Mouse (Mus musculus) kidney, embryonic 14.5 days (tissue): ENCODE data around the gene Adamts13. TPM values are rescaled to one million over a fixed set of nuclear protein-coding genes. Genes with fewer than 3 reads are reported as not detected.

Experiments used
- ATAC-seq: fragments of 200-750 bp; cut with Nextera tagmentation; 2 replicates; pipeline ENCODE4 v1.8.0; 2017; ENCODE audit warnings: moderate number of reproducible peaks, mild to moderate bottlenecking, moderate TSS enrichment, moderate library complexity; ENCODE audit not compliant: low FRiP score, low TSS enrichment
- H3K27ac ChIP-seq: fragments of 300-500 bp; sonication (generic); 2 replicates; pipeline ENCODE4 v1.5.1; 2014; ENCODE audit warnings: low read depth, mild to moderate bottlenecking, low read length, moderate library complexity, mixed read lengths
- H3K27me3 ChIP-seq: fragments of 300-500 bp; sonication (generic); 2 replicates; pipeline ENCODE4 v1.6.1; 2014; ENCODE audit warnings: mild to moderate bottlenecking, low read length; ENCODE audit not compliant: control insufficient read depth, insufficient read depth
- H3K36me3 ChIP-seq: fragments of 300-500 bp; sonication (generic); 2 replicates; pipeline ENCODE4 v1.6.1; 2014; ENCODE audit warnings: low read length, mixed read lengths; ENCODE audit not compliant: control insufficient read depth, insufficient read depth
- H3K4me1 ChIP-seq: fragments of 300-500 bp; sonication (generic); 2 replicates; pipeline ENCODE4 v1.6.1; 2014; ENCODE audit warnings: low read length, mixed read lengths; ENCODE audit not compliant: control insufficient read depth, insufficient read depth
- H3K4me2 ChIP-seq: fragments of 300-500 bp; sonication (generic); replicated peaks from 2 replicates; pipeline ENCODE4 v1.6.1; 2014; ENCODE audit warnings: low read depth, mild to moderate bottlenecking, low read length
- H3K4me3 ChIP-seq: fragments of 300-500 bp; sonication (generic); 2 replicates; pipeline ENCODE4 v1.5.1; 2014; ENCODE audit warnings: mild to moderate bottlenecking, low read length
- H3K9ac ChIP-seq: fragments of 300-500 bp; sonication (generic); 2 replicates; pipeline ENCODE4 v1.6.1; 2014; ENCODE audit warnings: low read depth, mild to moderate bottlenecking, low read length, moderate library complexity
- H3K9me3 ChIP-seq: fragments of 300-500 bp; sonication (generic); 2 replicates; pipeline ENCODE4 v1.6.1; 2016; ENCODE audit warnings: low read length; ENCODE audit not compliant: control insufficient read depth
- WGBS: fragments of 180-500 bp; shearing (Covaris S2); extraction: QIAGEN DNeasy Blood & Tissue Kit; methylation state at CpG from one replicate; pipeline ENCODE4 v1.1.7; 2014; 5-methylcytosine and 5-hydroxymethylcytosine counted together
- polyA plus RNA-seq: library from polyadenylated mRNA; unstranded; fragments of >200 nt; fragmentation: Nextera tagmentation; extraction: Ambion mirVana; gene quantifications from 2 replicates; pipeline ENCODE4 v1.2.1, GENCODE M21; 2014

Adamts13 gene
- 0.05 and 0.06 TPM in 2 replicates for polyA plus RNA-seq

GRCm38 (mm10) chr2:26973116-26973515 is at the start of gene Adamts13:
Adamts13 (plus strand) TSS chr2:26973416.
- Histone ChIP-seq H3K9me3 (no peaks in the 10 kb centered on the region), H3K9ac (no peak within 1 kb of the TSS), H3K36me3 (no peaks in the 10 kb centered on the region), H3K27me3 (no peaks in the 10 kb centered on the region), H3K4me1 (no peaks in the 10 kb centered on the region), H3K4me2 (no peak within 1 kb of the TSS), H3K4me3 (no peak within 1 kb of the TSS), H3K27ac (no peak within 1 kb of the TSS)
- no peak for ATAC-seq
- 82% methylated on average over 3 of the region's 3 CpGs for WGBS

GRCm38 (mm10) chr2:26927745-26928476 is 45.3 kb upstream of the Adamts13 start:
- WGBS: 88% methylated on average over 6 of the region's 6 CpGs

GRCm38 (mm10) chr2:26930390-26930789 is 42.8 kb upstream of the Adamts13 start:
- Histone ChIP-seq H3K4me2 (no peak overlapping the region), H3K27me3 (no peaks in the 10 kb centered on the region), H3K36me3 (peaks cover 53% of the 10 kb centered on the region), H3K9ac (no peak overlapping the region), H3K4me1 (peaks cover 17% of the 10 kb centered on the region; the same call in 1 of the 2 replicates), H3K27ac (no peak overlapping the region), H3K9me3 (no peaks in the 10 kb centered on the region), H3K4me3 (no peak overlapping the region)
- 52% methylated on average over 1 of the region's 1 CpGs for WGBS
- no peak for ATAC-seq

More at GRCm38 (mm10) chr2:26927745-26928476, 45.3 kb upstream of the Adamts13 start:
- H3K9me3 ChIP-seq: no peaks in the 10 kb centered on the region
- 0 out of 2 replicates have a peak overlapping the region, but pooled peaks have one; percentile 7 for H3K9ac ChIP-seq
- no peak overlapping the region for H3K4me2 ChIP-seq
- H3K27ac ChIP-seq: no peak overlapping the region
- H3K4me3 ChIP-seq: no peak overlapping the region
- peaks cover 17% of the 10 kb centered on the region; the same call in 1 of the 2 replicates for H3K4me1 ChIP-seq
- H3K36me3 ChIP-seq: peaks cover 78% of the 10 kb centered on the region
- H3K27me3 ChIP-seq: no peaks in the 10 kb centered on the region
- no peak for ATAC-seq

- ATAC-seq: no peak; the same call in none of the 2 replicates
These were observed 40.5 kb upstream of the Adamts13 start for GRCm38 (mm10) chr2:26932473-26933303.

GRCm38 (mm10) chr2:26933304-26934055 is 39.7 kb upstream of the Adamts13 start, which contains the start of the genes Surf4 and Stkld1:
Surf4 (minus strand) TSS chr2:26933928.
Stkld1 (plus strand) TSS chr2:26934047.
- under 1% methylated on average over 60 of the region's 70 CpGs for WGBS
- Histone ChIP-seq H3K4me2 (peak within 1 kb of the TSS; percentile 70), H3K36me3 (peaks cover 23% of the 10 kb centered on the region), H3K9ac (peak within 1 kb of the TSS; percentile 99), H3K4me1 (peaks cover 17% of the 10 kb centered on the region; the same call in 1 of the 2 replicates), H3K4me3 (peak within 1 kb of the TSS; percentile 99), H3K27me3 (no peaks in the 10 kb centered on the region), H3K27ac (peak within 1 kb of the TSS; percentile 93), H3K9me3 (no peaks in the 10 kb centered on the region)
- peak; percentile 96 for ATAC-seq

More at GRCm38 (mm10) chr2:26932473-26933303, 40.5 kb upstream of the Adamts13 start:
- under 1% methylated on average over 40 of the region's 49 CpGs for WGBS
- Histone ChIP-seq H3K27ac (peak overlapping the region; percentile 93), H3K27me3 (no peaks in the 10 kb centered on the region), H3K36me3 (peaks cover 31% of the 10 kb centered on the region), H3K4me2 (peak overlapping the region; percentile 63), H3K9ac (peak overlapping the region; percentile 99), H3K4me1 (peaks cover 17% of the 10 kb centered on the region; the same call in 1 of the 2 replicates), H3K9me3 (no peaks in the 10 kb centered on the region), H3K4me3 (peak overlapping the region; percentile 99)

DNA sequence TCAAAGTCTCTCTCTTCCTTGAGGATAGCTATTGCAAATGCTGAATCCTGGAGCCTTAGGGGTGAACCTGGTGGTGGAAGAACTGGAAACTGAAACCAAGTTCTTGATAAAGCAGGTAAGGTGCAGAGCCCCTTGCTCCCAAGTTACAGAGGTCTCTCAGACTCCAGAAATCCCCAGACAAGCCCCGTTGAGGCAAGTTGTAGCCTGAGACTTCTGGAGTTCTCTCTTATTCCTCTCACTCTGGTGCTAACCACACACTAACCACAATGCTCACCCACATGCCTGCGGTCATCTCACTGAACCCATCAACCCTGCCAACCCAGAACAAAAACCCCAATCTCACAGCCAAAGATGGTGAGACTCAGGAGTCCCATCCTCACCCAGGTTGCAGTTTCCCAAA is 37.9 kb upstream of the Adamts13 start:
- Histone ChIP-seq H3K27me3 (no peaks in the 10 kb centered on the region), H3K4me3 (no peak overlapping the region), H3K4me2 (no peak overlapping the region), H3K9me3 (no peaks in the 10 kb centered on the region), H3K9ac (no peak overlapping the region), H3K27ac (no peak overlapping the region), H3K4me1 (peaks cover 16% of the 10 kb centered on the region; the same call in 1 of the 2 replicates), H3K36me3 (peaks cover 12% of the 10 kb centered on the region)
- ATAC-seq: no peak
- WGBS: 95% methylated on average over 2 of the region's 2 CpGs

- Histone ChIP-seq H3K4me1 (peaks cover 6% of the 10 kb centered on the region; the same call in 1 of the 2 replicates), H3K27me3 (no peaks in the 10 kb centered on the region), H3K9ac (no peak overlapping the region), H3K9me3 (no peaks in the 10 kb centered on the region), H3K36me3 (0 out of 2 replicates have a peak, but pooled peaks cover 1% of the 10 kb centered on the region), H3K27ac (no peak overlapping the region), H3K4me3 (no peak overlapping the region), H3K4me2 (no peak overlapping the region)
- ATAC-seq: no peak
- 71% methylated on average over 1 of the region's 1 CpGs for whole genome bisulfite sequencing
These were observed 36.8 kb upstream of the Adamts13 start for GRCm38 (mm10) chr2:26936425-26936824.

DNA sequence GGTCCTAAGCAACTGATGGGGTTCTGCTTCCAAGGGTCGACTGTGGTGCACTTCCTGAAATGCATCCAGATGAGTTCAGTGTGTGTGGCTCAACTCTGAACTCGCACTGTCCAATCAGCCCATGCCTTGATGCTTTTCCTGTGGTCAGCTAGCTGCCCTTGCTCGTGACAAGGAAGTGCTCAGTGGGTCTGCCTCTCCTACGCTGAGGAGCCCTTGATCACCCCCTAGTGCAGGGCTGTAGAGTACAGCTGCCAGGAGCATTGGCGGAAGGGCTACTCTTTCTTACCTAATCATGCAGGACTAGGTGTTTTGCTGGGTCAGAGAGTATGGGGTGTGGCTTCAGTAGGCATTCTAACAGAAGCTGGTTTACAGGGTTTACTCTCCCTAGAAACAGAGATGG is 31.7 kb upstream of the Adamts13 start:
- Histone ChIP-seq H3K9ac (no peak overlapping the region), H3K4me2 (no peak overlapping the region), H3K27ac (no peak overlapping the region), H3K9me3 (no peaks in the 10 kb centered on the region), H3K4me1 (no peaks in the 10 kb centered on the region), H3K36me3 (no peaks in the 10 kb centered on the region), H3K27me3 (no peaks in the 10 kb centered on the region), H3K4me3 (no peak overlapping the region)
- 37% methylated on average over 5 of the region's 5 CpGs for WGBS
- ATAC-seq: no peak
